Mouse (Mus musculus) ovary, postnatal 36 days (tissue): ENCODE measurements around the gene Fkbp15.
"Not testable (repeated sequence)": the region's sequence is repeated elsewhere in the genome, so short reads cannot be mapped to it uniquely, and the experiment has no call there.

Experiments
- DNase-seq: peaks from one replicate; pipeline ENCODE4 v3.0.0; 2022; ENCODE audit warnings: low spot score, mixed read lengths

The Fkbp15 gene

GRCm38 (mm10) chr4:62281319-62281718 lies 79.0 kb downstream of the Fkbp15 start:
- no peak for DNase-seq

- no peak for DNase-seq
Measured at GRCm38 (mm10) chr4:62278081-62278480, 82.3 kb downstream of the Fkbp15 start.

GRCm38 (mm10) chr4:62277222-62277621 lies 83.1 kb downstream of the Fkbp15 start:
- DNase-seq: no peak

- no peak for DNase-seq
Measured at GRCm38 (mm10) chr4:62276642-62277041, 83.7 kb downstream of the Fkbp15 start.

GRCm38 (mm10) chr4:62274841-62275536 lies 85.4 kb downstream of the Fkbp15 start:
- DNase-seq: no peak

GRCm38 (mm10) chr4:62273916-62274315 lies 86.4 kb downstream of the Fkbp15 start:
- no peak for DNase-seq

- DNase-seq: no peak
Measured at GRCm38 (mm10) chr4:62272696-62273095, 87.7 kb downstream of the Fkbp15 start.

GRCm38 (mm10) chr4:62267101-62267500 lies 93.2 kb downstream of the Fkbp15 start:
- DNase-seq: no peak

GRCm38 (mm10) chr4:62266016-62266415 lies 94.3 kb downstream of the Fkbp15 start:
- DNase-seq: not testable (repeated sequence)

- no peak for DNase-seq
Measured at GRCm38 (mm10) chr4:62265154-62265836, 95.1 kb downstream of the Fkbp15 start.

GRCm38 (mm10) chr4:62263133-62263844 lies 97.1 kb downstream of the Fkbp15 start:
- no peak for DNase-seq

- DNase-seq: no peak
Measured at GRCm38 (mm10) chr4:62262276-62262675, 98.1 kb downstream of the Fkbp15 start, which contains the start of gene Slc31a2. Gene Slc31a2, plus strand, starts transcription at chr4:62262562.

GRCm38 (mm10) chr4:62256931-62257330 lies 103.4 kb downstream of the Fkbp15 start:
- peak; percentile 38 for DNase-seq

- DNase-seq: no peak
Measured at GRCm38 (mm10) chr4:62254551-62254950, 105.8 kb downstream of the Fkbp15 start.

GRCm38 (mm10) chr4:62251776-62252175 lies 108.6 kb downstream of the Fkbp15 start:
- no peak for DNase-seq

- DNase-seq: no peak
Measured at GRCm38 (mm10) chr4:62250896-62251544, 109.3 kb downstream of the Fkbp15 start.
